Mouse (Mus musculus) hindlimb bud, embryonic 11.5 days (tissue): ENCODE results near the gene Rsph10b.
A peak's percentile ranks its signal among the peaks of the same experiment; 100 is the strongest.

Experiments used
- DNase-seq: peaks from one replicate; pipeline ENCODE4 v3.0.0-alpha.2; 2012; ENCODE audit warnings: low read depth, low spot score; ENCODE audit errors: extremely low spot score

The Rsph10b gene

GRCm38 (mm10) chr5:143932831-143933230 lies at the start of gene Rsph10b:
Gene Rsph10b (plus strand): TSS chr5:143933035.
- no peak for DNase-seq

- no peak for DNase-seq
Measured at GRCm38 (mm10) chr5:143885274-143885673, 47.6 kb upstream of the Rsph10b start.

DNA sequence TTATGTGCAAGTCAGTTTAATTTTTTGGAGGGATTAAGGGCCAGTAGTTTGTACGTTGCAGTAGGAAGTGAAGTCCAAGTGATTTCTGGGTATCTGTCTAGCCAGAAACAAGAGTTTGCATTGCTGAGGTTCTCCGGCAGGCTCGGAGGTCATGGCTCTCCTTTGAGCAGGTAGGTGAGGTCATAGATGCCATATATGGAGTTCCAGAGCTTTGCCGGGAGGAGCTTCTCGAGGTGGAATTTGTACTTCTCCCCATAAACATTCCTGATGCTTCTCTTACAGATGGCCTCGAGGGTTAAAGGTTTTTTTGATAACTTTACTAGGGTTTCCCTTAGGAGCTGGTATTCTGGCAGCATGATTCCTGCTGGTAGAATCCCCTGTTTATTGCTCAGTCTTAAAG lies 42.1 kb upstream of the Rsph10b start:
- no peak for DNase-seq

DNA sequence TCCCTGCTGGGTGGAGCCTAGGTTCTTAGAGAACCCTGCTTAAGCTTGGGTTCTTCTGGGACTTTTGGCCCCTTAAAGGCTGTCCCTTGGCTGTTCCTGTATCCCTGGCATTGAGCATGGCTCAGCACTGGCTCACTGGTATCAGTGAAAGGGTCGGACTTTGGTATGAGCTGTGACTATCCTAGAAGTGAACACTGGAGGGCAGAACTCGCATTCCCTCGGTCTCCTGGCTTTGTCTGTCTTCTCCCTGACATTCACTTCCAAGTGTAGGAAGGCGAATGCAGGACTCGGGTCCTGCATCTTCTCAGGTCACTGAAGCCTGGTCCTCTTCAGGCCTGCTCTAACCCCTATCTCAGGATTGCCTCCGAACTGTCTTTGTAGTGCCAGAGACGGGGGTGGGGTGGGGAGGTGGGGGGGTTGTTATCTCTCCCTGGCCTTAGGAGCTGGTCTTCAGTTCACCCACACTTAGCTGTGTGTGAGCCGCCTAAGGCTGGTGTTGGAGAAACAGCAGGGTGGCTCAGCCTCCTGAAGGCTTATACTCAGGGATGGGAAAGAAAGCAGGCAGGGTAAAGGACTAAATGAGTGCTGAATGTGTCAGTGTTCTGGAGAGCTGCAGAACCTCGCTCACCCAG lies 40.5 kb upstream of the Rsph10b start:
- DNase-seq = no peak

DNA sequence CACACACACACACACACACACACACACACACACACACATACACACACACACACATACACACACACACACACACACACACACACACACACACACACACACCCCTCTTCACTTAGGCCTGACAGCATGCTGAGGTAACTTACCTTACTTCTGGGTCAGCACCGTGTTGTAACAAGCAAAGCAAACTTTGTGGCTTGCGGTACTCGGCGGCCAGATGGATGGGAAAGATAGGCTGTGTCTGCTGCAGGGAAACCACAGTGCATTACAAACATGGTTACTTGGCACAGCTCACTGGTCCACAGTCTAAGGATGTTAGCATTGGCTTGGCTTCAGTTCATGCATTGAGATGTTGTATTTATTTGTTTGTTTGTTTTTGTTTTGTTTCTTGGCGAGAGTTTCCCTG lies 39.4 kb upstream of the Rsph10b start:
- DNase-seq = no peak

GRCm38 (mm10) chr5:143897635-143898330 lies 35.1 kb upstream of the Rsph10b start, which contains the start of gene Ankrd61:
Gene Ankrd61 (minus strand): TSS chr5:143897685.
- no peak for DNase-seq

DNA sequence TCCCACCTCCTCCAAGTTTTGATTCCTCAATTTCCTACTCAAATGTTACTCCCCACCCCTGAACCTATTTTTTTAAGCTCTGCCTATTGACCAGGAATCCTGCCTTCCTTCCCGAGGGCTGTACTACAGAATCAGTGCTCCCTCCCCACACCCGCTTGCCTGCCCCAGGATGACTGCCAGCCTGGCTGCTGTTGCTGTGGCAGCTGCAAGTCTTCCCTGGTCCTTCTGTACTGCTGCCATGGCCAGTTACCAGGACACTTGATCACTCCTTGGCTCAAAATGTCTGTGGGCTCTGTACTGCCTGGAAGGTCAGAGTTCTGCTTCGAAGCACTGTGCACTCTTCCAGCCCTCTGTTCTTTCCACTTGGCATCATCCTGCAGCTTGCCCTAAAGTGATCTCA lies 30.7 kb upstream of the Rsph10b start:
- DNase-seq = no peak

DNA sequence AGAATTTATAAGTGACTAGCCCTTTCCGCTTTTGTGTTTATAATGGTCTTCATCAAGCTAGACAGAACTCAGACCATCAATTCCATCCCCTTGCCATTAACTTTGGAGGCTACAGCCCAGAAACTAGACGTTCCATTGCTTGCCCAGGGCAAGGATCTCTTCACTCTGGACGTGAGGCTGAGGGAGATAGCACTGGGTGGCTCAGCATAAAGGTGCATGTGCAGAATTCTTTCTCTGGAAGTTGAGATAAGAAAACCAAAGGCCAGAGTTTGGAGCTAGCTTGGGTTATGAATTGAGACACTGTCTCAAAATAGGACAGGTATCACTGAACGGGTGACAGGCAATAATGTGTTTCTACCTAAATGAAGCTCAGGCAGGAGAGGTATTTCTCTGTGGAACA lies 29.0 kb upstream of the Rsph10b start:
- DNase-seq = no peak

DNA sequence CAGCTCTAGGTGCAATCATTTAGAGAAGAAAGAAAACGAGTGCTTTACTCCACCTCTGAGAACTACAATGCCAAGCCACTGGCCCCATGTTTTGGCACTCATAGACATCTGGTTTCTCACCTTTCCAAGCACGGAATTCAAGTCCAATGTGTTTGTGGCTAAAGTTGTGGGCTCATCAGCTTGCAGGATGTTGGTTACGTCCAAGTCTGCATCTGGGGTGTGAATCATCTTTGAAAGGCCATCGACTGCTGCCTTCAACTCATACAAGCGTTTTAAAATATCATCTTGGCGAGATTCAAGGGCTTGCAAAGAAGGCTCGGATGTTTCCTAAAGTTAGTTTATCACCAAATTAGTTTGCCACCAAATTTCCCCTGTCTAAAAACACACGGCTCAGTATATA lies 26.4 kb upstream of the Rsph10b start:
- no peak for DNase-seq

DNA sequence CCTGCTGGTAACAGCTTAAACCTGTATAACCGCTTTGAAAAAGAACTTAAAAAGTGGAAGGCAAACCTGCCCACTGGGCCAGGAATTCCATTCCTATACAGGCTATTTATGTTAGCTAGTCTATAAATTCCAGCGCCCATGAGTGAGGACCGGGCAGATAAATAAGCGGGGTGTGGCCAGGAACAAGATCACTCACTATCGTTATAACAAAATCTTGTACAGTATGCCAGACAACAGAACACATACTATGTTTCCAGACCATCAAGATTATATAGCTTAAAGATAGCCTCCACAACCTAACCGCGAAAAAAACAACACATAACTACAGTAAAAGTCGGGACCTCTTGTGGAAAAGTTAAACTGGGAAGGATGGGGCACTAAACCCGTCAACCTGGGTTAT lies 23.9 kb upstream of the Rsph10b start:
- no peak for DNase-seq

DNA sequence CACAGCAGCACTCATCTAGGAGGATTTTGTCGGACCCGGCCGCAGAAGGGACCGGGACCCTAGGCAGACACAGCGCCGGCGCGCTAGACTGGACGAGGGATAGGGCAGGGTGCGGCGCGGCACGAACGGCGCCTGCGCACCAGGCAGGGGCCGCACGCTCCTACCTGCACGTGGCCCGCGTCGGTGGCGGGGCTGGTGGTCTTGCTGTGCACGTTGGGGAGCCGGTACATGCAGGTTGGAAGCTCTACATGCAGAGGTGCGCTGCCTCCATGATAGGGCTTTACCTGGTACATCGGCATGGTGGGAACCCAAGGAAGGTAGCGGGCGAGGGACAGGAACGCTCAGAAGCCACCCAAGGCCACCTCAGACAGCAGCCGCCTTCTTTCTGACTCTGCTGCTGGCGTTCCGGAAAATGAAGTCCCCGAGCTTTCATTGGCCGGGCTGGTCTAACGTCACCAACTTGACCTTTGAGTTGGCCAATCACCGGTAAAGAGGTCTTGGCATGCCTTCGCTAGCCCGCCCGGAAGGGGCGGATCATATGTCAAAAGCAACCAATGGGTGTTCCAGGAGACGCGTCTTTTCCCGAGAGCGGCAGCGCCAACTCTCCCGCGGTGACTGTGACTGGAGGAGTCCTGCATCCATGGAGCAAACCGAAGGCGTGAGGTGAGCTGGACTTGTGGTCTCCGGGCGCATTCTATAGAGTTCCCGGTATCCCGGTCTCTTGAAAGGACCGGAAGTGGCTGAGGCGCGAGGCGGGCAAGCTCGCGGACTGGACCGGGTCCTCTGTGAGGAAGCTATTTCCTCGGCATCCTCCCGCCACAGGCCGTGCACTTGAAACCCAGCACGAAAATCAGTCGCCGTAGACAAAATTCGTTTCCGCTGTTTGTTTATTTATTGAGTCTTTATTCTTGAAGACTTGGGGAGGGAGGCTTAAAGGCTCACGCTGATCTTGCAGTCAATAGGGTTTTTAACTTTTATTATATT lies 23.1 kb upstream of the Rsph10b start, which contains the start of the genes Aimp2 and Pms2:
TSS of gene Aimp2 (minus strand) at position 431 of the 984 bp plus-strand sequence.
TSS of gene Pms2 (plus strand) at position 548 of the 984 bp plus-strand sequence.
- DNase-seq = peak; percentile 98

DNA sequence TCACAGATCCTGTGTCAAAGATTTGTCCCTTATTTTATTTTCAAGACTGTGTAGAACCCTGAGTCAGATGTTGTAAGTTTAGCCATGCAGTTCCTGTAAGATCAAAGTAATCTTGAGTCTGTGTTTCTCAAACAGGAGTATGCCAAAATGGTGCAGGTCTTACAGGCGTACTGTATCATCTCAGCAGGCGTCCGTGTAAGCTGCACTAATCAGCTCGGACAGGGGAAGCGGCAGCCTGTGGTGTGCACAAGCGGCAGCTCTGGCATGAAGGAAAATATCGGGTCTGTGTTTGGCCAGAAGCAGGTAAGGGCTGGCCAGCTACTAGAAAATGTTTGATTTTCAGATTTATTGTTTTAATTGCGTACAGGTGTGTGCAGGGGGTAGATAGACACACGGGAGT lies 16.6 kb upstream of the Rsph10b start:
- DNase-seq = no peak

DNA sequence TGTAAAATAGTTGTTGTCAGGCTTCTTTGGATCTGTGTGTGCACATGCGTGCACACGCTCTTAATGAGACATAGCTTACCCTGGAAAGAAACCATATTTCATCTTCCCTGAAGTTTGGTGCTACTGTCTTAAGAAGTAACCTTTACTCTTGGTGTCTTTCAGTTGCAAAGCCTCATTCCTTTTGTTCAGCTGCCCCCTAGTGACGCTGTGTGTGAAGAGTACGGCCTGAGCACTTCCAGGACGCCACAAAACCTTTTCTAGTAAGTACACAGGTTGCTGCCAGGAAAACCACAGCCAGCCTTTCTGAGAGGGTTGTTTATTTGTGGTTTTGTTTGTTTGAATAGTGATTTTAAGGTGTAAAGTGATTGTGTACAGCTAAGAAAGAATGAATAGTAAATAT lies 15.4 kb upstream of the Rsph10b start:
- DNase-seq = no peak

DNA sequence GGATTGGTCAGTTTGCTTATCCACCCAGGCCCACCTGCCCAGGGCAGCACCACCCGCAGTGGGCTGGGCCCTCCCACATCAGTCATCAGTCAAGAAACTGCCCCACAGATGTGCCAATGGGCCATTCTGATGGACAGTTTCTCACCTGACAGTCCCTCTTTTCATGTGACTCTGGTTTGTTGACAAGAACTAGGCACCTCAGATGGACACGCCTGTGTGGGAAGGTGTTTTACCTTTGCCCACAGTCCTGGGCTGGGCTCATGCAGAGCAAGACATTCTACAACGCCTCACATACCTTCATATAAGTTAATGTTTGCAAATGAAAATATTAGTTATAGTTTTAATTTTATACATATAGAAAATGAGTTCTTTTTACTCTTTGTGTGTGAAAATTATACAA lies 14.7 kb upstream of the Rsph10b start:
- no peak for DNase-seq

DNA sequence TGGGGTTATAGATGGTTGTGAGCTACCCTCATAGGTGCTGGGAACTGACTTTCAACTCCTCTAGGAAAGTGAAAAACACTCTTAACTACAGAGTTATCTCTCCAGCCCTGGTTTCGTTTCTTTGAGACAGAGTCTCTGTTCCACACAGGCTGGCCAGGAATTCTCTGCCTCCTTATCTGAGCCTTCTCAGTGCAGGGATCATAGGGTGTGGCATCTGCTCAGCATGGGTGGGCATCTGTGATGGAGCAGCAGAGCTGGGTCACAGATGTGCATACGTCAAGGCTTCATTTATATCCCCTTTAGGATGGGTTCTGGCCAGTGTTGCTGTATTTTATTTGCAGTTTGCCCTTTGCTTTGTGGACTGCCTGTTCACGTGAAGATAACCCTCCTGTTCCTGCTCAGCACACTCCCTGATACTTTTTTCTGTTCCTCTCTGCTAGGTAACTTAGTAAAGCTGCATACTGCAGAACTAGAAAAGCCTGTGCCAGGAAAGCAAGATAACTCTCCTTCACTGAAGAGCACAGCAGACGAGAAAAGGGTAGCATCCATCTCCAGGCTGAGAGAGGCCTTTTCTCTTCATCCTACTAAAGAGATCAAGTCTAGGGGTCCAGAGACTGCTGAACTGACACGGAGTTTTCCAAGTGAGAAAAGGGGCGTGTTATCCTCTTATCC lies 7.9 kb upstream of the Rsph10b start:
- DNase-seq = no peak

DNA sequence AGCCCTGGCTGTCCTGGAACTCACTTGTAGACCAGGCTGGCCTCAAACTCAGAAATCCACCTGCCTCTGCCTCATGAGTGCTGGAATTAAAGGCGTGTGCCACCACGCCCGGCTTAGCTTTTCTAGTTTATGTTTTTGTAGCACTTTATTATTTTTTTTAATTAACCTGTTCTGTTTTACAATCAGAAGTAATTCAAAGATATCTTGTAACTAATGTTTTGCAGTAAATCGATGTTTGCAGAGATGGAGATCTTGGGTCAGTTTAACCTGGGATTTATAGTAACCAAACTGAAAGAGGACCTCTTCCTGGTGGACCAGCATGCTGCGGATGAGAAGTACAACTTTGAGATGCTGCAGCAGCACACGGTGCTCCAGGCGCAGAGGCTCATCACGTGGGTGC lies 5.0 kb upstream of the Rsph10b start, which contains the start of gene Gm42421:
TSS of gene Gm42421 (plus strand) at position 301 of the 400 bp plus-strand sequence.
- no peak for DNase-seq

DNA sequence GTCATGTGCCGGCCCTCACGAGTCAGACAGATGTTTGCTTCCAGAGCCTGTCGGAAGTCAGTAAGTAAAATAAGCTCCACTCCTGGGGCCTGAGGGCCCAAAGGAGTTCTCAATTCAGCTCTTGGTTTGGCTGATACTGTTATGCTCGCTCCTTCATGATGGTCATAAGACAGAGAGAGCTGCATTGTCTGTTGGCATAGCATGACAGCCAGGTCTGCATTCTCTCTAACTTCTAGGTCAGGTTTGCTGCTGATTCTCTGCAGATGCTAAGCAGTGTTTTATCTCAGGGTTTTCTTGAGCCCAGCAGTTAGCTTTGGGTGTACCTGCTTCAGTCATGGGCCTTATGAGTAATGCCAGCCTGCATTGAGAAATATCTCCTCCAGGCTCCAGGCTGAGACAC lies 3.5 kb upstream of the Rsph10b start:
- DNase-seq = no peak

DNA sequence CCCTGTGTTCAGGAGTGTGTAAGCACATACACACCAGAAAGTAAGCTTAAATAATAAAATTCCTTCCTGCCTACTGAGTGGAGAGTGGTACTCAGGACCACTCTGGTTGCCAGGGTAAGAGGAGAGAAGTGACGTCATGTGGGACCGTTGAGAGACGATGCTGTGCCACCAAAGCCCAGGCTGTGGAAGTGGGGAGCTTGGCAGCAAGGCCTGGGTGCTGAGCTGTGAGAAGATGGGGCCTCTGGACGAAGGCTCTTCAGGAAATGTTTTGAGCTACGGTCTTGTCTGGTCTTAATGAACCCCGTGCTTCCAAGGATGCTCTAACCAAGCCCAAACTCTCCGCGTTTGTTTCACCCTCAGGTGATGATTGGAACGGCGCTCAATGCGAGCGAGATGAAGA lies 2.2 kb upstream of the Rsph10b start:
- DNase-seq = no peak

- DNase-seq = no peak
Measured at GRCm38 (mm10) chr5:143931863-143932580, 813 bp upstream of the Rsph10b start.

DNA sequence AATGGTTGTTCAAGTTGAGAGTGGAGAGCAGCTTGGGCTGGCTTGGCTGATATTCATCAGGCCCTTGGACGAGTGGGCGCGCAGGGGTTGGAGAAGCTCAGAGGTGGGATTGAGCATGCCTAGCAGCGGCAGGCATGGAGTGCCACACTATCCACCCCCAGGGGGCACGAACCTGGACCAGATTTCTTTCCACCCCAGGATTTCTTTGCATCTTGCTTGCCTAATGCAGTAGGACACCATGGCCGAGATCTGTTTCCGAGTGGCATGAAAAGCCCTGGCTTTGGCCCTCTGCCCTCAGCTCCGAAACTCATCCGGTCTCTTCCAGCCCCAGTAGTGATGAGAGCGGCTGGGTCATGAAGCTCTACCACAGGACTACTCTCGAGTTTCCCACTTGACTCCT lies 579 bp downstream of the Rsph10b start:
- DNase-seq = no peak
